Mouse (Mus musculus) forebrain, postnatal 0 days (tissue): Measurements from ENCODE around the gene Myh6. TPM values are rescaled to one million over a fixed set of nuclear protein-coding genes. Genes with fewer than 3 reads are reported as not detected.

Source experiments
- ATAC-seq: fragments of 200-750 bp; cut with Nextera tagmentation; 2 replicates; pipeline ENCODE4 v1.8.0; 2017; ENCODE audit warnings: mild to moderate bottlenecking, moderate library complexity
- DNase-seq: peaks from one replicate; pipeline ENCODE4 v3.0.0-alpha.2; 2015
- H3K27ac ChIP-seq: fragments of 300-500 bp; sonication (generic); 2 replicates; pipeline ENCODE4 v1.5.1; 2014; ENCODE audit warnings: low read depth, mild to moderate bottlenecking, antibody characterized with exemption, low read length, moderate library complexity, mixed read lengths
- H3K27me3 ChIP-seq: fragments of 300-500 bp; sonication (generic); 2 replicates; pipeline ENCODE4 v1.6.1; 2014; ENCODE audit warnings: mild to moderate bottlenecking, low read length, mixed read lengths; ENCODE audit not compliant: insufficient read depth
- H3K36me3 ChIP-seq: fragments of 300-500 bp; sonication (generic); 2 replicates; pipeline ENCODE4 v1.6.1; 2014; ENCODE audit warnings: mild to moderate bottlenecking, moderate library complexity; ENCODE audit not compliant: insufficient read depth
- H3K4me1 ChIP-seq: fragments of 300-500 bp; sonication (generic); 2 replicates; pipeline ENCODE4 v1.6.1; 2014; ENCODE audit warnings: antibody characterized with exemption; ENCODE audit not compliant: insufficient read depth
- H3K4me2 ChIP-seq: fragments of 300-500 bp; sonication (generic); 2 replicates; pipeline ENCODE4 v1.6.1; 2014; ENCODE audit warnings: low read depth, mild to moderate bottlenecking, moderate library complexity
- H3K4me3 ChIP-seq: fragments of 300-500 bp; sonication (generic); 2 replicates; pipeline ENCODE4 v1.5.1; 2014; ENCODE audit warnings: low read depth, low read length, mixed read lengths
- H3K9ac ChIP-seq: fragments of 300-500 bp; sonication (generic); 2 replicates; pipeline ENCODE4 v1.6.1; 2014; ENCODE audit warnings: mild to moderate bottlenecking
- H3K9me3 ChIP-seq: fragments of 300-500 bp; sonication (generic); 2 replicates; pipeline ENCODE4 v1.6.1; 2016; ENCODE audit warnings: low read length
- CTCF ChIP-seq: sonication (generic); IDR thresholded peaks from 2 replicates; pipeline ENCODE4 v1.5.1; 2016; ENCODE audit warnings: antibody characterized with exemption, control low read depth, low read depth
- WGBS: fragments of 180-500 bp; shearing (Covaris S2); extraction: QIAGEN DNeasy Blood & Tissue Kit; methylation state at CpG from one replicate; pipeline ENCODE4 v1.1.7; 2014; 5-methylcytosine and 5-hydroxymethylcytosine counted together
- polyA plus RNA-seq: library from polyadenylated mRNA; unstranded; fragments of >200 nt; fragmentation: Nextera tagmentation; extraction: Ambion mirVana; gene quantifications from 2 replicates; pipeline ENCODE4 v1.2.1, GENCODE M21; 2015
- total RNA-seq: library from RNA; depleted of rRNA; stranded (reverse); fragments of >200 nt; gene quantifications from 2 replicates; pipeline ENCODE4 v1.2.3, GENCODE M21; 2014

Myh6 gene
- total and polyA plus RNA-seq, 2 experiments from 2014 or later, result 2.3 to 5.8 TPM

- DNase-seq, result peak; percentile 58
- Histone ChIP-seq H3K4me3 (peak overlapping the region; percentile 76), H3K9ac (peak overlapping the region; percentile 89), H3K4me1 (peaks cover 12% of the 10 kb centered on the region; the same call in 1 of the 2 replicates), H3K27ac (peak overlapping the region; percentile 89), H3K36me3 (peaks cover 43% of the 10 kb centered on the region), H3K4me2 (peak overlapping the region; percentile 97), H3K27me3 (no peaks in the 10 kb centered on the region), H3K9me3 (no peaks in the 10 kb centered on the region)
- peak; percentile 68 for ATAC-seq
- peak; percentile 4; the same call in 1 of the 2 replicates for TF ChIP-seq CTCF
- 2% methylated on average over 54 of the region's 69 CpGs for WGBS
These were observed 54.4 kb downstream of the Myh6 start for GRCm38 (mm10) chr14:54912109-54912850.

GRCm38 (mm10) chr14:54908682-54909081 lies 58.0 kb downstream of the Myh6 start:
- H3K9ac ChIP-seq, result peak overlapping the region; percentile 3; the same call in 1 of the 2 replicates

DNA sequence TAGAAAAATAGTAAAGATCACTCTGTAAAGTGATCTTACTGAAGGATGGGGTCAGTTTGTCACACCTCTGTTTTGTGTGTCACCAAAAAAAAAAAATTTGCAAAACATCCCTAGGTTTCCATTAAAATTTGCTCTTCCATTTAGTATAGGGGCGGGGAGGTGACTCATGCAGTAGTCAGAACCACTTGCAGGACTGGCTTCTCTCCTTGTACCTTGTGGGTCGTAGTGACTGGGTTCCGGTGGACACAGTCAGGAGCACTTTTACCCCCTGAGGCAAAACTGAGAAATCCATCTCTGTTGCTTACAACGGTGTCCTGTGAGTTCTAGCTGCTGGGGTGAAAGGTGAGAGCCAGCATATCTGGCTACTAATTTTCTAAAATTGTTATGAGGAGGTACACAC lies 63.1 kb downstream of the Myh6 start:
- no peak for TF ChIP-seq CTCF
- Histone ChIP-seq H3K4me3 (no peak overlapping the region), H3K9ac (no peak overlapping the region), H3K27me3 (no peaks in the 10 kb centered on the region), H3K36me3 (peaks cover 45% of the 10 kb centered on the region), H3K4me1 (no peaks in the 10 kb centered on the region), H3K4me2 (no peak overlapping the region), H3K9me3 (no peaks in the 10 kb centered on the region), H3K27ac (no peak overlapping the region)
- 93% methylated on average over 4 of the region's 4 CpGs for WGBS
- ATAC-seq, result no peak
- no peak for DNase-seq

More at GRCm38 (mm10) chr14:54908682-54909081, 58.0 kb downstream of the Myh6 start:
- DNase-seq (no peak), ATAC-seq (no peak)
- 90% methylated on average over 7 of the region's 7 CpGs for WGBS
- Histone ChIP-seq H3K9me3 (no peaks in the 10 kb centered on the region), H3K4me3 (no peak overlapping the region), H3K27me3 (no peaks in the 10 kb centered on the region), H3K4me2 (no peak overlapping the region), H3K36me3 (peaks cover 52% of the 10 kb centered on the region), H3K27ac (no peak overlapping the region), H3K4me1 (peaks cover 10% of the 10 kb centered on the region; the same call in 1 of the 2 replicates)
- no peak for TF ChIP-seq CTCF

- Histone ChIP-seq H3K9me3 (no peaks in the 10 kb centered on the region), H3K4me1 (no peaks in the 10 kb centered on the region), H3K9ac (no peak overlapping the region), H3K36me3 (peaks cover 43% of the 10 kb centered on the region), H3K27ac (peak overlapping the region; percentile 15; the same call in 1 of the 2 replicates), H3K4me2 (no peak overlapping the region), H3K4me3 (no peak overlapping the region), H3K27me3 (no peaks in the 10 kb centered on the region)
- peak; percentile 89 for TF ChIP-seq CTCF
- ATAC-seq (peak; percentile 82), DNase-seq (peak; percentile 90)
- WGBS, result 1% methylated on average over 3 of the region's 3 CpGs
These were observed 66.3 kb downstream of the Myh6 start for GRCm38 (mm10) chr14:54900383-54900782.

- Histone ChIP-seq H3K4me1 (no peaks in the 10 kb centered on the region), H3K9me3 (no peaks in the 10 kb centered on the region), H3K9ac (no peak overlapping the region), H3K27me3 (no peaks in the 10 kb centered on the region), H3K27ac (no peak overlapping the region), H3K4me2 (no peak overlapping the region), H3K4me3 (no peak overlapping the region), H3K36me3 (peaks cover 34% of the 10 kb centered on the region)
- ATAC-seq (no peak), DNase-seq (no peak)
- TF ChIP-seq CTCF, result no peak
- 71% methylated on average over 2 of the region's 2 CpGs for WGBS
These were observed 69.3 kb downstream of the Myh6 start for GRCm38 (mm10) chr14:54897445-54897844.

DNA sequence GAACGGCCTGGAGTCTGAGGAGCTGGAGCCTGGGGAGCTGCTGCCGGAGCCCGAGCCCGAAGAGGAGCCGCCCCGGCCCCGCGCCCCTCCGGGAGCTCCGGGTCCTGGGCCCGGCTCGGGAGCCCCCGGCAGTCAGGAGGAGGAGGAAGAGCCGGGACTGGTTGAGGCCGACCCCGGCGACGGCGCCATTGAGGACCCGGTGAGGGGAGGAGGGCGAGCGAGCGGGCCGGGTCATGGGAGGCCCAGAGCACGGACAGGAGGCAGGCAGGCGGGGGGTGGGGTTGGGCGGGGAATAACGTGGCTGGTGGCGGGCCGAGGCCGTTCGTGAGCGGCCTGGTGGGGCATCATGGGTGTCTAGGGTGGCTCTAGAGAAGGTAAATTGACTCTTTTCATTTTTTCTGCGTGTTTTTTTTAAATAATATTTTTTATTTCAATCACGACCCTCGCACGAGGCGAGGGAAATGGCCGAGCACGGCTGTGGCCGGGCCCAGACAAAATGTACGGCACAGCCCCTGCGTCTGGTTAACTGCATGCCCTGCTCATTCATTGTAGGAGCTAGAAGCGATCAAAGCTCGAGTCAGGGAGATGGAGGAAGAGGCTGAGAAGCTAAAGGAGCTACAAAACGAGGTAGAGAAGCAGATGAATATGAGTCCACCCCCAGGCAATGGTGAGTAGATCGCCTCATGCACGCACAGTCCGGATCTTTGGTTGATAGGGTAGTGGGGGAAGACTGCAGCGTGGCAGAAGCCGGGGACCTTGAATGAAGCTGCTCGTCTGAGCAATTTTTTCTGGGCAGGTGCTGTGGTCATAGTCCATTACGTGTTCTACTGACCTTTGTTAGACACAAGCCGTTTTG lies 72.2 kb downstream of the Myh6 start:
- DNase-seq (peak; percentile 72), ATAC-seq (peak; percentile 30)
- Histone ChIP-seq H3K27ac (peak overlapping the region; percentile 98), H3K9me3 (no peaks in the 10 kb centered on the region), H3K4me1 (no peaks in the 10 kb centered on the region), H3K9ac (peak overlapping the region; percentile 99), H3K4me3 (peak overlapping the region; percentile 98), H3K36me3 (peaks cover 34% of the 10 kb centered on the region), H3K4me2 (peak overlapping the region; percentile 62), H3K27me3 (no peaks in the 10 kb centered on the region)
- TF ChIP-seq CTCF, result no peak
- under 1% methylated on average over 54 of the region's 54 CpGs for WGBS
